Mouse (Mus musculus): Measurements from ENCODE around the gene Cmah.

Gene Cmah

GRCm38 (mm10) chr13:24416409-24416808 is 89.2 kb downstream of the Cmah start:
- peak in 1 of 2 experiments; percentile 13 for DNase-seq (ENCODE audit: low spot score in 2 of 2)

- no peak for DNase-seq (ENCODE audit: low spot score in 2 of 2)
Measured at GRCm38 (mm10) chr13:24418024-24418423, 90.8 kb downstream of the Cmah start.

- DNase-seq (ENCODE audit: low spot score in 2 of 2): no peak
Measured at GRCm38 (mm10) chr13:24418814-24419213, 91.6 kb downstream of the Cmah start.

- DNase-seq (ENCODE audit: low spot score in 2 of 2): no peak
Measured at GRCm38 (mm10) chr13:24419560-24420250, 92.5 kb downstream of the Cmah start.

- no peak for DNase-seq (ENCODE audit: low spot score in 2 of 2)
Measured at GRCm38 (mm10) chr13:24421987-24422386, 94.8 kb downstream of the Cmah start.

GRCm38 (mm10) chr13:24430215-24430614 is 103.0 kb downstream of the Cmah start:
- DNase-seq (ENCODE audit: low spot score in 2 of 2): no peak

- no peak for DNase-seq (ENCODE audit: low spot score in 2 of 2)
Measured at GRCm38 (mm10) chr13:24431593-24431992, 104.4 kb downstream of the Cmah start.

- no peak for DNase-seq (ENCODE audit: low spot score in 2 of 2)
Measured at GRCm38 (mm10) chr13:24442272-24442671, 115.1 kb downstream of the Cmah start.

- no peak for DNase-seq (ENCODE audit: low spot score in 2 of 2)
Measured at GRCm38 (mm10) chr13:24443763-24444347, 116.7 kb downstream of the Cmah start.

- DNase-seq (ENCODE audit: low spot score in 2 of 2): no peak
Measured at GRCm38 (mm10) chr13:24444709-24445108, 117.5 kb downstream of the Cmah start.

GRCm38 (mm10) chr13:24445166-24445565 is 118.0 kb downstream of the Cmah start:
- no peak for DNase-seq (ENCODE audit: low spot score in 2 of 2)

- no peak for DNase-seq (ENCODE audit: low spot score in 2 of 2)
Measured at GRCm38 (mm10) chr13:24446081-24446480, 118.9 kb downstream of the Cmah start.

GRCm38 (mm10) chr13:24447043-24447442 is 119.8 kb downstream of the Cmah start:
- DNase-seq (ENCODE audit: low spot score in 2 of 2): no peak

GRCm38 (mm10) chr13:24448578-24448977 is 121.4 kb downstream of the Cmah start:
- no peak for DNase-seq (ENCODE audit: low spot score in 2 of 2)

- DNase-seq (ENCODE audit: low spot score in 2 of 2): no peak
Measured at GRCm38 (mm10) chr13:24451455-24451854, 124.3 kb downstream of the Cmah start.

- no peak for DNase-seq (ENCODE audit: low spot score in 2 of 2)
Measured at GRCm38 (mm10) chr13:24453737-24454136, 126.5 kb downstream of the Cmah start.

- no peak for DNase-seq (ENCODE audit: low spot score in 2 of 2)
Measured at GRCm38 (mm10) chr13:24456385-24456784, 129.2 kb downstream of the Cmah start.

GRCm38 (mm10) chr13:24460517-24460916 is 133.3 kb downstream of the Cmah start:
- no peak for DNase-seq (ENCODE audit: low spot score in 2 of 2)

GRCm38 (mm10) chr13:24463767-24464166 is 136.6 kb downstream of the Cmah start:
- no peak for DNase-seq (ENCODE audit: low spot score in 2 of 2)

GRCm38 (mm10) chr13:24466027-24466426 is 138.8 kb downstream of the Cmah start:
- no peak for DNase-seq (ENCODE audit: low spot score in 2 of 2)

GRCm38 (mm10) chr13:24467806-24468205 is 140.6 kb downstream of the Cmah start:
- no peak for DNase-seq (ENCODE audit: low spot score in 2 of 2)

GRCm38 (mm10) chr13:24477564-24477963 is 150.4 kb downstream of the Cmah start:
- DNase-seq (ENCODE audit: low spot score in 2 of 2): no peak

- DNase-seq (ENCODE audit: low spot score in 2 of 2): no peak
Measured at GRCm38 (mm10) chr13:24479516-24479915, 152.3 kb downstream of the Cmah start.

- DNase-seq (ENCODE audit: low spot score in 2 of 2): no peak
Measured at GRCm38 (mm10) chr13:24480824-24481223, 153.6 kb downstream of the Cmah start.

Data from frontal cortex, postnatal 10 days (tissue).